23 mouse cellular contexts compared by ENCODE assay signal in genomic region chr11:112902618-112903017, GRCm38 (mm10).
"Had no signal": no experiment of that assay in that cellular context is flagged by ENCODE, and none has a peak within 500 bp of the region (broad histone marks: within the 10 kb centered on the region; RNA-seq: fewer than 3 reads in every experiment).

No protein-coding gene starts in this region.

- H3K9me3 ChIP-seq: heart, embryonic 13.5 days; heart, embryonic 15.5 days; hindbrain, embryonic 13.5 days; hindbrain, embryonic 15.5 days; limb, embryonic 13.5 days; limb, embryonic 15.5 days had no signal

- H3K27ac ChIP-seq: gastrocnemius, adult 2 months; heart, adult 2 months; heart, embryonic 13.5 days; heart, embryonic 15.5 days; hindbrain, embryonic 13.5 days; hindbrain, embryonic 15.5 days; hindbrain, postnatal 0 days; layer of hippocampus, adult 2 months; left cerebral cortex, adult 2 months; limb, embryonic 13.5 days; limb, embryonic 15.5 days; liver, embryonic 12.5 days; liver, embryonic 14.5 days had no signal

- H3K4me1 ChIP-seq: heart, embryonic 13.5 days; heart, embryonic 15.5 days; hindbrain, embryonic 13.5 days; hindbrain, embryonic 15.5 days; limb, embryonic 13.5 days; limb, embryonic 15.5 days; liver, embryonic 12.5 days had no signal

- H3K36me3 ChIP-seq: heart, embryonic 13.5 days; heart, embryonic 15.5 days; hindbrain, embryonic 13.5 days; hindbrain, embryonic 15.5 days; limb, embryonic 13.5 days; limb, embryonic 15.5 days; liver, embryonic 12.5 days had no signal

- H3K9ac ChIP-seq: heart, embryonic 13.5 days; heart, embryonic 15.5 days; hindbrain, embryonic 13.5 days; hindbrain, embryonic 15.5 days; limb, embryonic 13.5 days; limb, embryonic 15.5 days; liver, embryonic 12.5 days; liver, embryonic 14.5 days had no signal

- ATAC-seq: hindbrain, postnatal 0 days; liver, embryonic 12.5 days had no signal

- H3K4me3 ChIP-seq: gastrocnemius, adult 2 months; heart, adult 2 months; heart, embryonic 13.5 days; heart, embryonic 15.5 days; hindbrain, embryonic 13.5 days; hindbrain, embryonic 15.5 days; layer of hippocampus, adult 2 months; left cerebral cortex, adult 2 months; limb, embryonic 13.5 days; limb, embryonic 15.5 days; liver, embryonic 12.5 days had no signal

- H3K27me3 ChIP-seq: heart, embryonic 15.5 days; hindbrain, embryonic 13.5 days; hindbrain, embryonic 15.5 days; limb, embryonic 13.5 days; limb, embryonic 15.5 days; liver, embryonic 12.5 days had no signal

- H3K4me2 ChIP-seq: heart, embryonic 11.5 days; heart, embryonic 13.5 days; heart, embryonic 15.5 days; hindbrain, embryonic 13.5 days; hindbrain, embryonic 15.5 days; limb, embryonic 13.5 days; limb, embryonic 15.5 days; liver, embryonic 12.5 days had no signal

- DNase-seq: gastrocnemius, adult 2 months; gastrocnemius, postnatal 10 days; gastrocnemius, postnatal 25 days; heart, adult 2 months; heart, postnatal 14 days; heart, postnatal 36 days; kidney, adult 18-20 months; kidney, adult 8-10 months; kidney, postnatal 10 days; kidney, postnatal 25 days; left cerebral cortex, postnatal 4 days had no signal
